Mouse (Mus musculus): Measurements from ENCODE around the gene Rtn4rl1.

The Rtn4rl1 gene

GRCm38 (mm10) chr11:75193256-75194071 lies at the start of gene Rtn4rl1:
TSS of gene Rtn4rl1 (plus strand) at chr11:75193783.
- DNase-seq (ENCODE audit: extremely low read depth, low read depth, low spot score), result no peak

GRCm38 (mm10) chr11:75145841-75146240 lies 47.7 kb upstream of the Rtn4rl1 start:
- no peak for DNase-seq (ENCODE audit: extremely low read depth, low read depth, low spot score)

- DNase-seq (ENCODE audit: extremely low read depth, low read depth, low spot score), result no peak
Measured at GRCm38 (mm10) chr11:75147106-75147845, 46.3 kb upstream of the Rtn4rl1 start.

- no peak for DNase-seq (ENCODE audit: extremely low read depth, low read depth, low spot score)
Measured at GRCm38 (mm10) chr11:75147846-75148168, 45.8 kb upstream of the Rtn4rl1 start.

GRCm38 (mm10) chr11:75148332-75149035 lies 45.1 kb upstream of the Rtn4rl1 start:
- DNase-seq (ENCODE audit: extremely low read depth, low read depth, low spot score), result no peak

- DNase-seq (ENCODE audit: extremely low read depth, low read depth, low spot score), result no peak
Measured at GRCm38 (mm10) chr11:75150346-75150745, 43.2 kb upstream of the Rtn4rl1 start.

GRCm38 (mm10) chr11:75152603-75153557 lies 40.7 kb upstream of the Rtn4rl1 start:
- no peak for DNase-seq (ENCODE audit: extremely low read depth, low read depth, low spot score)

- no peak for DNase-seq (ENCODE audit: extremely low read depth, low read depth, low spot score)
Measured at GRCm38 (mm10) chr11:75154053-75154585, 39.5 kb upstream of the Rtn4rl1 start.

- DNase-seq (ENCODE audit: extremely low read depth, low read depth, low spot score), result no peak
Measured at GRCm38 (mm10) chr11:75155985-75156384, 37.6 kb upstream of the Rtn4rl1 start.

GRCm38 (mm10) chr11:75156416-75156815 lies 37.2 kb upstream of the Rtn4rl1 start:
- DNase-seq (ENCODE audit: extremely low read depth, low read depth, low spot score), result no peak

GRCm38 (mm10) chr11:75157037-75157436 lies 36.5 kb upstream of the Rtn4rl1 start:
- no peak for DNase-seq (ENCODE audit: extremely low read depth, low read depth, low spot score)

- DNase-seq (ENCODE audit: extremely low read depth, low read depth, low spot score), result no peak
Measured at GRCm38 (mm10) chr11:75157901-75158300, 35.7 kb upstream of the Rtn4rl1 start.

- no peak for DNase-seq (ENCODE audit: extremely low read depth, low read depth, low spot score)
Measured at GRCm38 (mm10) chr11:75158432-75158831, 35.2 kb upstream of the Rtn4rl1 start.

- no peak for DNase-seq (ENCODE audit: extremely low read depth, low read depth, low spot score)
Measured at GRCm38 (mm10) chr11:75159564-75159963, 34.0 kb upstream of the Rtn4rl1 start.

GRCm38 (mm10) chr11:75160954-75161353 lies 32.6 kb upstream of the Rtn4rl1 start:
- DNase-seq (ENCODE audit: extremely low read depth, low read depth, low spot score), result no peak

GRCm38 (mm10) chr11:75161417-75162008 lies 32.1 kb upstream of the Rtn4rl1 start:
- DNase-seq (ENCODE audit: extremely low read depth, low read depth, low spot score), result no peak

GRCm38 (mm10) chr11:75162591-75163080 lies 30.9 kb upstream of the Rtn4rl1 start:
- no peak for DNase-seq (ENCODE audit: extremely low read depth, low read depth, low spot score)

- DNase-seq (ENCODE audit: extremely low read depth, low read depth, low spot score), result no peak
Measured at GRCm38 (mm10) chr11:75163379-75163778, 30.2 kb upstream of the Rtn4rl1 start.

GRCm38 (mm10) chr11:75164051-75164450 lies 29.5 kb upstream of the Rtn4rl1 start:
- no peak for DNase-seq (ENCODE audit: extremely low read depth, low read depth, low spot score)

GRCm38 (mm10) chr11:75164750-75165149 lies 28.8 kb upstream of the Rtn4rl1 start:
- no peak for DNase-seq (ENCODE audit: extremely low read depth, low read depth, low spot score)

All from fat pad, adult 2 months (tissue).